In genomic region chr16:43524179-43524578, GRCm38 (mm10) we compare ENCODE assay signal across 15 mouse cellular contexts.
"Had no signal": no experiment of that assay in that cellular context is flagged by ENCODE, and none has a peak within 500 bp of the region (broad histone marks: within the 10 kb centered on the region; RNA-seq: fewer than 3 reads in every experiment).

No protein-coding gene starts in this region.

- H3K4me3 ChIP-seq: limb, embryonic 12.5 days; limb, embryonic 15.5 days; liver, embryonic 15.5 days; midbrain, embryonic 12.5 days; midbrain, embryonic 15.5 days; neural tube, embryonic 12.5 days; neural tube, embryonic 15.5 days had no signal

- H3K27ac ChIP-seq: limb, embryonic 12.5 days; limb, embryonic 15.5 days; liver, embryonic 15.5 days; macrophage; midbrain, embryonic 12.5 days; midbrain, embryonic 15.5 days; neural tube, embryonic 12.5 days; neural tube, embryonic 15.5 days had no signal

- H3K9ac ChIP-seq: limb, embryonic 12.5 days; limb, embryonic 15.5 days; liver, embryonic 15.5 days; lung, embryonic 14.5 days; midbrain, embryonic 12.5 days; midbrain, embryonic 15.5 days; neural tube, embryonic 12.5 days; neural tube, embryonic 15.5 days had no signal

- ATAC-seq: intestine, postnatal 0 days; lung, postnatal 0 days; midbrain, embryonic 15.5 days had no signal

- H3K9me3 ChIP-seq: limb, embryonic 12.5 days; limb, embryonic 15.5 days; liver, embryonic 15.5 days; midbrain, embryonic 12.5 days; midbrain, embryonic 15.5 days; neural tube, embryonic 12.5 days; neural tube, embryonic 15.5 days had no signal

- H3K4me2 ChIP-seq: limb, embryonic 12.5 days; limb, embryonic 15.5 days; liver, embryonic 15.5 days; lung, embryonic 14.5 days; midbrain, embryonic 12.5 days; midbrain, embryonic 15.5 days; neural tube, embryonic 12.5 days; neural tube, embryonic 15.5 days had no signal

- DNase-seq: kidney, postnatal 14 days; left cerebral cortex, postnatal 4 days; lung, embryonic 14.5 days; thymus, adult 18-20 months; thymus, postnatal 36 days had no signal

- H3K27me3 ChIP-seq: limb, embryonic 12.5 days; limb, embryonic 15.5 days; liver, embryonic 15.5 days; midbrain, embryonic 12.5 days; midbrain, embryonic 15.5 days; neural tube, embryonic 12.5 days; neural tube, embryonic 15.5 days had no signal

- H3K36me3 ChIP-seq: limb, embryonic 12.5 days; limb, embryonic 15.5 days; liver, embryonic 15.5 days; midbrain, embryonic 15.5 days; neural tube, embryonic 12.5 days; neural tube, embryonic 15.5 days had no signal

- H3K4me1 ChIP-seq: limb, embryonic 12.5 days; liver, embryonic 15.5 days; neural tube, embryonic 12.5 days had no signal
